Mouse (Mus musculus): ENCODE measurements around the gene Cep350. TPM values are rescaled to one million over a fixed set of nuclear protein-coding genes. Genes with fewer than 3 reads are reported as not detected.

Cep350 gene
- polyA plus RNA-seq, 1 experiment from 2014 or later, result 13.5 TPM

DNA sequence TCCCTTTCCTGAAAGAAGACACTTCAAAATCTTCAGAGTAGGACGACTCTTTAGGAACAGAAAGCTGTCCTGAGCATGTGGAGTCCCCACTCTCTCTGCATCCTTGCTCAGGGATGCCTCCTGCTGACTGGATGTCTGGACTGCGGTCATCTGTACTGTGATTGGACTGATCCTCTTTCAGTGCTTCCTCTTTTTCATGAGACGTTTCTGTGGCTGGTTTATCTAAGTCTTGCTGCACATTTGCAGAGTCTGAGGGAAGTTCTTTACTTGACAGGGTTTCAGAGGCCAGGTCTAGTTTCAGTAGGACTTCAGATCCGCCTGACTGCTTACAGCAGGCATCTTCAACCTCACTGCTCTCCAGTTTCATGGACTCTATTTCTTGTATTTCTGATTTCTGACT lies 110.1 kb downstream of the Cep350 start:
- no peak overlapping the region for H3K27ac ChIP-seq
- H3K36me3 ChIP-seq (replicated peaks), result peaks cover 76% of the 10 kb centered on the region
- no peak for ATAC-seq (ENCODE audit: low FRiP score)
- H3K27me3 ChIP-seq, result no peaks in the 10 kb centered on the region
- 74% methylated on average over 4 of the region's 4 CpGs for WGBS
- no peaks in the 10 kb centered on the region for H3K4me1 ChIP-seq
- H3K9me3 ChIP-seq, result no peaks in the 10 kb centered on the region
- no peak overlapping the region for H3K4me3 ChIP-seq (replicated peaks)
- no peak overlapping the region for H3K9ac ChIP-seq
- no peak overlapping the region for H3K4me2 ChIP-seq

DNA sequence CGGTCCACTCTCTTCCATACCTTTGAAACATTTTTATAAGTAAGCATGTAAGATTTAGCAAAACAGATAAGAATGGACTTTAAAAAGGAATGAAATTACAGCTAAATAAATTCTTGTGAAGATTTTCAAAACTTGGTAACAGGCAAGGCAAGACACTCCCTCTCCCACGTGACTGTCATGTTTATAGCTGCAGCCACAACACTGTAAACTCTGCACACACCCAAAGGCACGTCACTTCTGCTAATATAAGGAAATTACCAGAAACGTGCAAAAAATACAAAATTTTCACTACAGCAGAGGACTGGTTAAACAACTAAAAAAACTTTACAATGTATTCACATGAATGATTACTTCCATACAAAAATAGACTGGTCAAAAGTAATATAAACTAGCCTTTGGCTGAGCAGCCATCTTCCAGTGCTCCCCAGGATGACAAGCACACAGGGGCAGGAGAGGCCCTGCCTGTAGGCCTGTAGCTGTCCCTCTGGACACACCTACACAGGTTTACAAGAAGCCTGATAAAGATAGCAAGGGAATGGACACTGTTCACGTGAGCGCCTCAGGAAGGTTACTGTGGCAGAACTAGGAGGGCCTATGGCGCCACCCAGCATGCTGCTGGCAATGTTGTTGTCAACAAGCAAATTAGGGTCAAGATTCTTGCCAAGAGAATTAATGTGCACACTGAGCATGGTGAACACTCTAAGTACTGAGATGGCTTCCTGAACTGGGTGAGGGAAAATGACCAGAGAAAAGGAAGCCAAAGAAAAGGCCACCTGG lies 117.9 kb downstream of the Cep350 start:
- no peaks in the 10 kb centered on the region for H3K4me1 ChIP-seq
- H3K4me3 ChIP-seq (replicated peaks), result no peak overlapping the region
- no peaks in the 10 kb centered on the region for H3K9me3 ChIP-seq
- no peak for ATAC-seq (ENCODE audit: low FRiP score)
- 89% methylated on average over 7 of the region's 7 CpGs for WGBS
- no peak overlapping the region for H3K4me2 ChIP-seq
- peaks cover 55% of the 10 kb centered on the region for H3K36me3 ChIP-seq (replicated peaks)
- no peak overlapping the region for H3K9ac ChIP-seq
- no peaks in the 10 kb centered on the region for H3K27me3 ChIP-seq
- H3K27ac ChIP-seq, result no peak overlapping the region

DNA sequence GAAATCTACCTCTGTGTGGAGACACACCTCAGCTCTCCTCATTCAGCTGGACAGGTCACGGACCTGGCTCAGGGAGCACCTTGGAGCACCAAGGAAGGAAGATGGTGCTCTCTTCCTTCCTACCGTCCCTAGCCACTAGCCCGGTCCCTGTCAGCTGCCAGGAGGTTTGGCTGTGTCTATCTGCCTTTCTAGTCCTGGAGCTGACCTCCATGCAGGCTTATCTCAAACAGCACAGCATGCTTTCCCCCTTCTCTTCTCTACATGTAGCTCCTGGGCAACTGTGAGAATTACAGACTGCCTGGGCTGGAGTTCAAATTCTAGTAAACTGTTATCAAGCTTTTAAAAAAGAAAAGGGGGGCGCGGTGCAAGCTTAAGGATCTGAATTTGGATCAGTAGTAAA lies 120.0 kb downstream of the Cep350 start:
- Histone ChIP-seq H3K4me3 (replicated peaks) (no peak overlapping the region), H3K27me3 (no peaks in the 10 kb centered on the region), H3K36me3 (replicated peaks) (peaks cover 49% of the 10 kb centered on the region), H3K4me1 (no peaks in the 10 kb centered on the region), H3K4me2 (no peak overlapping the region), H3K9ac (no peak overlapping the region), H3K9me3 (no peaks in the 10 kb centered on the region), H3K27ac (no peak overlapping the region)
- no peak for ATAC-seq (ENCODE audit: low FRiP score)
- WGBS, result 97% methylated on average over 5 of the region's 5 CpGs

DNA sequence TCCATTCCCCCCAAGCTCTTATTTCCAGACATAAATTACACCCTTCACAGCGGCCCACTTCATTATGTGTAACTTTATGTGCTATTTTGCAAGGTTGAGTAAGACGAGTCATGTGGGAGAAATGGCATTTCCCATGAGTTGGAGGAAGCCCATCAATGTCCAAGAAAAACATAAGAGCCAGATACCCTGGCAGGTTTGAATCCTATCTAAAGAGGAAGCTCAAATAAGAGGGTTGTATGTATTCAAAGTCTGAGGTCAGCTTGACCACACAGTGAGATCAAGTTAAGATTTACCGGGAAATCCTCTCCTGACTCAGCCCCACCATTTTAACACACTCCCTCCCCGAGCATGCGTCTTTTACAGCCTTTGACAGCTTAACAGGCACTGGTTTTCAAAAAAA lies 128.8 kb downstream of the Cep350 start:
- H3K27me3 ChIP-seq, result no peaks in the 10 kb centered on the region
- H3K27ac ChIP-seq, result no peak overlapping the region
- ATAC-seq (ENCODE audit: low FRiP score), result no peak
- no peaks in the 10 kb centered on the region for H3K4me1 ChIP-seq
- 87% methylated on average over 5 of the region's 5 CpGs for WGBS
- H3K9me3 ChIP-seq, result no peaks in the 10 kb centered on the region
- no peak overlapping the region for H3K4me2 ChIP-seq
- no peak overlapping the region for H3K9ac ChIP-seq
- no peak overlapping the region for H3K4me3 ChIP-seq (replicated peaks)
- peaks cover 33% of the 10 kb centered on the region for H3K36me3 ChIP-seq (replicated peaks)

DNA sequence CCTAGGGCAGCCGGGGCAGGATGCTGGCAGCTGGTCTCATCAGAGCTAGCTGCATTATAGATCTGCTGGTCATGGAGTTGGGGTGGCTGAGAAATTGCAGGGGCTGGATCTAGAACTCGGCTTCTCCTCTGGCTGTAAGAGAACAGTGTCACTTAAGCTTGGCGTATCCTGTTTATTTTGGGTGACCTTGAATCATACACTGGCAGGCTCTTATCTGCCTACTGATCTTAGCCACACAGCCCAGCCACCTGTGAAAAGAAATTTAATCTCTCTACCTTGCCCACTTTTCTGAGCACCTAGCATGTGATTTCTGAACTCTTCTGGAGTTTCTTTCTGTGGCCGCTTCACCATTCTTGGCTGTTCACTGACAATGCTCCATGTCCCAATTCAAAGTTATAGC lies 129.5 kb downstream of the Cep350 start:
- Histone ChIP-seq H3K27ac (no peak overlapping the region), H3K36me3 (replicated peaks) (peaks cover 30% of the 10 kb centered on the region), H3K9me3 (no peaks in the 10 kb centered on the region), H3K4me2 (no peak overlapping the region), H3K27me3 (no peaks in the 10 kb centered on the region), H3K4me3 (replicated peaks) (no peak overlapping the region), H3K9ac (no peak overlapping the region), H3K4me1 (no peaks in the 10 kb centered on the region)
- WGBS, result 93% methylated on average over 4 of the region's 4 CpGs
- ATAC-seq (ENCODE audit: low FRiP score), result no peak

DNA sequence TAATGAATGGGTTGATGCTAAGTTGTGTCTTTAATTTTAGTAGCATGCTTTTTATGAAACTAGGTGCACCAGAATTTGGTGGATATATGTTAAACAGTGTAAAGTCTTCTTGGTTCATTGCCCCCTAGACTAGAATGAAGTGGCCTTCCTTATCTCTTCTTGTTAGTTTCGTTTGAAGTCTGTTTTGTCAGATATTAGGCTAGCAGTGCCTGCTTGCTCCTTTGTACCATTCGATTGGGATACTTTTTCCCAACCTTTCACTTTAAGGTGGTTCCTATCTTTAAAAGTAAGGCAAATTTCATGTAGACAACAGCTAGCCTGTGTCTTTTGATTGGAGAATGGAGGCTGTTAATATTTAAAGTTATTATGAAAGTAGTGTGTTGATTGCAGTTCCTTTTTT lies 137.4 kb downstream of the Cep350 start:
- 77% methylated on average over 2 of the region's 2 CpGs for WGBS
- no peak overlapping the region for H3K4me2 ChIP-seq
- no peaks in the 10 kb centered on the region for H3K9me3 ChIP-seq
- H3K4me3 ChIP-seq (replicated peaks), result no peak overlapping the region
- no peaks in the 10 kb centered on the region for H3K27me3 ChIP-seq
- no peak for ATAC-seq (ENCODE audit: low FRiP score)
- H3K4me1 ChIP-seq, result no peaks in the 10 kb centered on the region
- H3K36me3 ChIP-seq (replicated peaks), result 0 out of 2 replicates have a peak, but pooled peaks cover under 1% of the 10 kb centered on the region
- H3K9ac ChIP-seq, result no peak overlapping the region
- H3K27ac ChIP-seq, result no peak overlapping the region

DNA sequence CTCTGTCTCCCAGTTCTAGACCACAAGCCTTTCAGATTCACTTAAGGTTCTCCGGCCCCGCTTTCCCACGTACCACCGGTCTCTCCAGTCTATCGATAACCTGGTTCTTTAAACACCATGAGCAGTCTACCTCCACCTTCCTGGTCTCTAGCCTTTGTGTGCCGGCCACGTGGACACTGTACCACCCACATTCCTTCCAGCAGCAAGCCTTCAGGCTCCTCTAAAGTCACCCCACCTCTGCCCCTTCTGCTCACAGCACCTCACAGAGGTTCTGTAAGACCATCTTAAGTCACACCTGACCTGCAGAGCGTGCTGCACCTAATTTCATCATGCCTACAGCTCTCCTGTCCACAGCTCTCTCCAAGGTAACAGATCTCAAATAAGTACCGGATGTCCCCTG lies 139.4 kb downstream of the Cep350 start:
- no peak overlapping the region for H3K9ac ChIP-seq
- no peak overlapping the region for H3K4me3 ChIP-seq (replicated peaks)
- no peak for ATAC-seq (ENCODE audit: low FRiP score)
- 88% methylated on average over 9 of the region's 9 CpGs for WGBS
- no peak overlapping the region for H3K27ac ChIP-seq
- no peak overlapping the region for H3K4me2 ChIP-seq
- H3K27me3 ChIP-seq, result no peaks in the 10 kb centered on the region
- H3K9me3 ChIP-seq, result no peaks in the 10 kb centered on the region
- H3K4me1 ChIP-seq, result no peaks in the 10 kb centered on the region
- no peaks in the 10 kb centered on the region for H3K36me3 ChIP-seq (replicated peaks)

DNA sequence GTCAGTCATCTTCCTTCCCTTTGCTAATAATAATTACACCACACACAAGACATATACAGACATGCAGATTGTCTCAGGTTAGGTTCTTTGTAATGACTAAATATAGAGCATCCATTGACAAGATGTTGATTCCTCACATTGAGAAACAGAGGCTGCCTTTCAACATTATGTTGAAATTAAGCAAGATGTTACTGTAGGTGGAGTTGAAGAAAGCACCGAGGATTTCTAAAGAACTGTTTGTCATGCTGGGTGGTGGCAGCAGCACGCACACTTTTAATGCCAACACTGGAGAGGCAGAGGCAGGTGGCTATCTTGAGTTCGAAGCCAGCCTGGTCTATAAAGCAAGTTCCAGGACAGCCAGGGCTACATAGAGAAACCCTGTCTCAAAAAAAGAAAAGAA lies 141.1 kb downstream of the Cep350 start:
- no peak overlapping the region for H3K4me3 ChIP-seq (replicated peaks)
- no peak overlapping the region for H3K4me2 ChIP-seq
- no peaks in the 10 kb centered on the region for H3K4me1 ChIP-seq
- no peak overlapping the region for H3K9ac ChIP-seq
- 93% methylated on average over 3 of the region's 3 CpGs for WGBS
- H3K27me3 ChIP-seq, result no peaks in the 10 kb centered on the region; the same call in 1 of the 2 replicates
- no peak for ATAC-seq (ENCODE audit: low FRiP score)
- no peaks in the 10 kb centered on the region for H3K9me3 ChIP-seq
- H3K27ac ChIP-seq, result no peak overlapping the region
- H3K36me3 ChIP-seq (replicated peaks), result no peaks in the 10 kb centered on the region

DNA sequence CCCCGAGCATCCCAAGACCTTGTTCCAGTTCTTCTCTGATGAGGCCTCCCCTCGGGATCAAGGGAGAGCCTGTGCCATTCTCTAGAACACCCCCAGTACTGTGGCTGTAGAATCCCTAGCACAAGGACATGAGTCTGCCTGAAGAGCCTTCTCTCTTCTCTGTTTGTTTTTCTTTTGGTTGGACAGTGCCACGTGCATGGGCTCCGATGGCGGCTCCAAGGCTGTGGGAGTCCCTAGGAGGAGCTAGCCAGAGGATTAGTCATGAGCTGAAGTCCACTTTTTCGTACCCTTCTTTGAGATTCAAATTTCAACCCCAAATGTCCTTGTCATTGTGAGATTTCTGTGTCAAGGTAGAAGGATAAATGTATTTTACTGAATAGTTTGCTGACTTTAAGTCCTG lies 142.2 kb downstream of the Cep350 start:
- no peak for ATAC-seq (ENCODE audit: low FRiP score)
- no peak overlapping the region for H3K4me2 ChIP-seq
- 78% methylated on average over 6 of the region's 6 CpGs for WGBS

DNA sequence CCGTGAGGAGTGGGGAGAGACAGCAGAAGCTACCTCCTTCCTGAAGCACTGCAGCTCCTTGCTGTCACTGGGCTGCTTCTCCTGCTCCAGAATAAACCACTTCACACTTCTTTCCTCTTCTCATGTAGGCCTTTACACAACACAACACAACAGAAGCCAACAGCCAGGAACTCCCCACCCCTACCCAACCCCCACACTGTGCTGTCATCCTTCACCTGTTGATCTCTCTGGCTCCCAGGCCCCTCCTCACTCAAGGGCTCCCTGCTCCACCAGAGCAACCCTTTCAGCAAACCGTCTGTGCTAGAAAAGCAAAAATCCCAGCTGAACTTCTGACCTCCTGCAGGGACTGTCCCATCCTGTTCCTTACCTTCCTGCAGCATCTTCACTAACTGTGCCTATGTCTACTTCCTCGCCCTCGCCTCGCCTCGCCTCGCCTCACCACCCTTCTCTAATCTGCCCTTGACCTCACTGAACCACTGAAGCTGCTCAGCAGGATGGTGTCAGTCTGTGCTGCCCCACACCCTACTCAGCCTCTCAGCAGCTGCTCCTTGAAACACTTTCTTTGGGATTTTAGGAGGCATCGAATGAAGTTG lies 145.3 kb downstream of the Cep350 start:
- Histone ChIP-seq H3K4me3 (replicated peaks) (no peak overlapping the region), H3K9ac (no peak overlapping the region), H3K27me3 (no peaks in the 10 kb centered on the region; the same call in 1 of the 2 replicates), H3K9me3 (no peaks in the 10 kb centered on the region), H3K36me3 (replicated peaks) (no peaks in the 10 kb centered on the region), H3K27ac (no peak overlapping the region), H3K4me1 (no peaks in the 10 kb centered on the region), H3K4me2 (no peak overlapping the region)
- no peak for ATAC-seq (ENCODE audit: low FRiP score)
- WGBS, result 68% methylated on average over 8 of the region's 8 CpGs

More for the DNA sequence above, 142.2 kb downstream of the Cep350 start:
- Histone ChIP-seq H3K27ac (no peak overlapping the region), H3K4me3 (replicated peaks) (no peak overlapping the region), H3K36me3 (replicated peaks) (no peaks in the 10 kb centered on the region), H3K9ac (no peak overlapping the region), H3K4me1 (no peaks in the 10 kb centered on the region), H3K9me3 (no peaks in the 10 kb centered on the region), H3K27me3 (no peaks in the 10 kb centered on the region; the same call in 1 of the 2 replicates)

DNA sequence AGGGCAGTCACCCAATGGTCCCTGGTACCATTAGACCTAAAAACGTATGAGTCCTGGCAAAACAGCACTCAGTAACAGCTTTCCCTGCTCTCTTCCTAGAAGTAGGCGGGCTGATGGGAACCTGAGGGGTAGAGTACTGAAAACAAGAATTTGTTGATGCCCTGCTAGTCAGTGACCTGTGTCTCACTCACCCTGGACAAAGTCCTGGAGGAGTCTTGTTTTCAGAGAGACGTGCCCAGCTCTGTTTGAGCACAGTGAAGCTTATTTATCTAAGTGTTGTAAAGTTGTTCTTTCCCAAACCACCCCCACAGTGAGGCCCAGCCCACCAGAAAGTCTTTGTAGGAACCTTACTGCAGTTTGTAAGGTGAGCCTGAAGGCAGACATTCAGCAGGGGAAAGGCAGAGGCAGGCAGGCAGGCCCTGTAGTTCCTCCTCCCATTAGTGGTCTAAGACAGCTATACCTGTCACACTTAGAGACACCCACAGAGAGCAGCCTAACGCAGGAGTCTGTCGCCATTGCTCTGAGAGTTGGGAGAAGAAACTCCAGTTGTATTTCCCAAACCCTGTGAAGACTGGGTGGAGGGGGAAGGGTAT lies 146.2 kb downstream of the Cep350 start:
- Histone ChIP-seq H3K9me3 (no peaks in the 10 kb centered on the region), H3K4me2 (no peak overlapping the region)
- WGBS, result 64% methylated on average over 5 of the region's 5 CpGs

DNA sequence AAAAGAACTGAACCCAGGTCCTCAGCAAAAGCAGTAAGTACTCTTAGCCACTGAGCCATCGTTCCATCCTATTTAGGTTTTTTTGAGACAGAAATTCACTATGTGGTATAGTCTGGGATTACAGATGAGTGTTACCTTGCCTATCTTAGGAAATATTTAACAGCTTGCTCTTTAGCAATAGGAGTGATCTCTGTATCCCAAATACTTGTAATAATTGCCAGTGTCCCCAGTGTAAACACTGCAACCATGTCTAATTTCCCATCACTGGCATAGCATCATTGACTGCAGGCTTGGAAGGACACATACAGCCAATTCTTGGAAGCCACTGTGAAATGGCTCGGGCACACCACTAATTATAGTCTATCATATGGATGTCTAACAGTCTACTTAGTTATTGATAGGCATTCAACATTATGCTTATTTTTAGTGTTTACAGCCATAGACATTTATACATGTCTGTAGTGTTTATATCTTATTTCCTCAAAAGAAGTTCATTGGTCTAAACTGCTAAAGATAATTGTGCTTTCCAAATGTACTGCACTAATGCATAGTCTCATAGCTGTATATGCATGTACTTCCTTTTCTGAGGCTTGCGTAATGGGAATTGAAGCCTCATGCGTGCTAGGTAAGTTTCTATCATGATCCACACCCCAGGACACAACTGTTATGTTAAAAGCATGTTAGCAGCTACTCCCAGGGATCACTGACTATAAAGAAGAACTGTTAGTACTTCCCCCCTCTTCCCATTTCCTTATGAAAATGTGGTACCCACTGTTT lies 146.9 kb downstream of the Cep350 start:
- 91% methylated on average over 4 of the region's 4 CpGs for WGBS

More for the DNA sequence above, 146.2 kb downstream of the Cep350 start:
- H3K27ac ChIP-seq, result no peak overlapping the region
- no peak overlapping the region for H3K4me3 ChIP-seq (replicated peaks)
- no peak overlapping the region for H3K9ac ChIP-seq
- H3K27me3 ChIP-seq, result no peaks in the 10 kb centered on the region; the same call in 1 of the 2 replicates
- no peaks in the 10 kb centered on the region for H3K36me3 ChIP-seq (replicated peaks)
- H3K4me1 ChIP-seq, result no peaks in the 10 kb centered on the region
- ATAC-seq (ENCODE audit: low FRiP score), result no peak

More for the DNA sequence above, 146.9 kb downstream of the Cep350 start:
- Histone ChIP-seq H3K9ac (no peak overlapping the region), H3K9me3 (no peaks in the 10 kb centered on the region), H3K4me1 (no peaks in the 10 kb centered on the region), H3K36me3 (replicated peaks) (no peaks in the 10 kb centered on the region), H3K27me3 (no peaks in the 10 kb centered on the region; the same call in 1 of the 2 replicates), H3K27ac (no peak overlapping the region), H3K4me3 (replicated peaks) (no peak overlapping the region), H3K4me2 (no peak overlapping the region)
- ATAC-seq (ENCODE audit: low FRiP score), result no peak

All from forebrain, embryonic 12.5 days (tissue).